In the genomic region with DNA sequence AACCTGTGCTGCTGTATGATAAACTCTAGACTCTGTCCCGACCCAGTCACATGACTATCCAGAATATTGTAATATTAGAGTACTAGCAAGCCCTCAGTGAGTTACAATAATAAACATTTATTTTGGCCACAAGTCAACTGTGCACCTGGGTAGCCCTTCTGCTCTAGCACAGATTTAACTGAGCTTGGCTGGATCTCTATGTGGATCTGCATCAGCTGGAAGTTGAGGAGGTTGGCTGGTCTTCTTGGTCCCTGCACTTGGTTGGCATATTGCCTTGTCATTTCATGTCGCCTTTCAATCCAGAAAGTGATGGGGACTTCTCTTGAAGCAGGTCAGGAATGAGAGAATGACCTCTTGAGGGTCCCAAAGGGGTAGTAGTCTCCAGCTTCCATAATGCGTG, we compare ENCODE assay signal across 7 mouse cellular contexts.
"Had no signal": no experiment of that assay in that cellular context is flagged by ENCODE, and none has a peak within 500 bp of the region (broad histone marks: within the 10 kb centered on the region; RNA-seq: fewer than 3 reads in every experiment).

No protein-coding gene starts in this region.

- DNase-seq: lung, adult 2 months; lung, postnatal 14 days; lung, postnatal 36 days; right cerebral cortex, postnatal 14 days; thymus, adult 2 months; thymus, postnatal 25 days; thymus, postnatal 4 days had no signal
